Mouse (Mus musculus) spleen, postnatal 14 days (tissue): ENCODE measurements around the gene Ccp110.

ENCODE experiments used
- DNase-seq, 2 experiments: peaks; one replicate each; pipeline ENCODE4 v3.0.0; 2021 to 2022; ENCODE audit warnings: low spot score in 2 of 2

The Ccp110 gene

DNA sequence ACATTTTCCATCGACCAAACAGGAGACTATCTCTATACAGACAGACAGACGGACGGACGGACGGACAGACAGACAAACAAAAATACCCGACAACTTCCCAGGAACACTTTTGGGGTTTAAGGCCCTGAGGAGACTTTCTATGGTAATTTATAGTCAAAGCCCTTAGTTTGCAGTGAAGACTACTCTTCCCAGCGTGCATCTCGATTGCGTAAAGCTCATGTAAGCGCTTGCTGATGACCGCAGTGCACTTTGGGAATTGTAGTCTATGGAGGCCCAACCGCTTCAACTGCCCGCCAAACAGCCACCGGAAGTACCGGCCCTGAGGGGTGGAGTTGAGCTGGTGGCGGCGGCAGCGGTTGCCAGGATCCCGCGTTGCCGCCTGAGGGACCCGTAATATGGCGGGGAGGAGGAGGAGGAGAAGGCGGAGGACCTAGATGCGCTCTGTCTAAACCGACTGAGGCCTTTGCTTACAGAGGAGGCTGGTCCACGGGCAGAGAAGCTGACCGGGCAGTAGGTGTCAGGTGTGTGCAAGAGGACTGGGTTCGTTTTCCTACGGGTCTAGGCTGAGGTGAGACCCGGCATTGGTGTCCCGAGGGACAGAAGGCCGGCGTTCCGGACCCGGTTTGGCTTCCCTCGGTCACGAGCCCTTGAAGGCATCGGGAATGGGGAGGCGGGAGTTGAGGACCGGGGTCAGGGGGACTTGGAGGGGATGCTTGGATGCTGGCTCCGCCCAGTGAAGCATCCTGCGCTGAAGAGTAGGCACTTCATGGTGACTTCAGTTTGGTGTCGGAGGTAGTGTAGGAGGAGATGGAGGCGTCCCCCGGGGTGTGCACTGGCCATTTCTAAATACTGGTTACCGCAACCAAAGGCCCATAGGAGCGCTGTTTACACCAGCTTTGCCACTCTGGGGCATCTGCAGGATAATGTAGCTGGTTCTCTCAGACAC lies at the start of gene Ccp110:
Gene Ccp110, plus strand, starts transcription at position 325 of the 946 bp plus-strand sequence.
- peak; percentile 81 to 87 for DNase-seq

GRCm38 (mm10) chr7:118667773-118668172 lies 44.6 kb upstream of the Ccp110 start:
- DNase-seq, result no peak

DNA sequence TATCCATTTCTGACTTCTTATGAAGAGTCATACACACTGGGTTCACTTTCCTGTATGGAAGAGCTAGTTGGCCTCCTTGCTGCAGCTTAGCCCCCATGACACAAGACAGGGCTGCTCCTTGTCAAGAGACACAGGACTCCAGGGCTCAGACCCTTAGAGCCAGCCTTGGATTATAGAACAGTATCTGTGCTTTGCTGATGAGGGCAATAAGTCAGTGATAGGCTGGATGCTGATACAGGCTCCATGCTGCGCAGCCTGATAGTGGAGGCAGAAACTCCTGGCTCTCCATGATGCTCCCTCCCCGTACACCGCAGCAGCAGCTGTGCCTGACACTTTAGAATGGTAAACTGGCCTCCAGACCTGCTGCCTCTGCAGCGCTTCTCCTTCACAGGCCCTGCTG lies 42.2 kb upstream of the Ccp110 start:
- no peak for DNase-seq

- DNase-seq, result no peak
Measured at GRCm38 (mm10) chr7:118676826-118677225, 35.5 kb upstream of the Ccp110 start.

DNA sequence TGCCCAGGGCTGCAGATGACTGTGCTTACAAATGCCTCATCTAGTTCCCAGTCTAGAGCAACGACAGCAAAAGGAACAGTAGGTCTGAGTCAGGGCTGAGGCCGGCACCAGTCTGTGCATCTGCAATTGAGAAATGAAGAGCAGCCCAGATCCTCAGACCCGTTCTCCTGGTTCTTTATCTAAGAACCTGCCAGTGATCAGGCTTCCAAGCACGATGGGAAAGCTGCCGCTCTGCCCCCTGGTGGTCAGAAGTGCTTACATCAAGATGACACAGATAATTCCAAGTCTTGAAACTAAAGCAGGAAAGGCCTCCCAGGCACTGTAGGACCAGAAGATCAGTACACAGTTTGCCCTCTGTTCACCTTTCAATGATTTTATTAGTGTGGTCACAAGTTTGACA lies 24.2 kb upstream of the Ccp110 start:
- DNase-seq, result peak; percentile 22 to 46

DNA sequence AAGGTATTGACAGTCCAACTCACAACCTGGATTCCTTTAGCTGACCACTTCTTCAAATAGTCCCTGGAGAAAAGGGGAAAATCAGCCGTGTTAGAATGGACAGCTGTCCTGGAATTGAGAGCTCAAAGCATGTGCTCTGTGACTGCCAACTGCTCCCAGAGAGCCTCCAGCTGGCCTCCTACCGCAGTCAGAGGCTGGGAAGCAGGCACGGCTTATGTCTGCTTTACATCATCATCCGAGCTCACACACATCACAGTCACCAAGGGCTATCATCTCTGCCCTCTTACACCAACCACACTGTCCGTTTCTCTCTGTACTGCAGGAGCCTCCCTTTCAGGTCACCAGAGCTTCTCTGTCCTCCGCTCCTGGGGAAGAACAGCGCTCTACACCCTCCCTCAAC lies 23.3 kb upstream of the Ccp110 start:
- no peak for DNase-seq

DNA sequence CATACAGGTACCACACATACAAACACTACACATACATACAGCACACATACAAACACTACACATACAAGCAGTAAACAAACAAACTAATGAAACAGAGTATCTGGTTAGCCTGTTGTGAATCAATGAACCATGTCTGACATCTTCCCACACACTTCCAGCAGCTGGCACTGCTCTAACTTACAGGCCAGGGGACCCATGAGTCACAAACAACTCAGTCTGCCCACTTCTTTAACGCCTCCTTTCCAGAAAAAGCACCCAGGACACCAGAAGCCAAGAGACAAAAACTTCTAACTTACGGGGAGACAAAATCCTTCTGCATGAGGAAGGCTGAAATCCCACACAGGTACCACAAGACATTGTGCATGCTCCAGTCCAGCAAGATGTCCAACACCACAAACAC lies 21.1 kb upstream of the Ccp110 start:
- DNase-seq, result no peak

- no peak for DNase-seq
Measured at GRCm38 (mm10) chr7:118696146-118696545, 16.2 kb upstream of the Ccp110 start.

- no peak for DNase-seq
Measured at GRCm38 (mm10) chr7:118697168-118697567, 15.2 kb upstream of the Ccp110 start.

DNA sequence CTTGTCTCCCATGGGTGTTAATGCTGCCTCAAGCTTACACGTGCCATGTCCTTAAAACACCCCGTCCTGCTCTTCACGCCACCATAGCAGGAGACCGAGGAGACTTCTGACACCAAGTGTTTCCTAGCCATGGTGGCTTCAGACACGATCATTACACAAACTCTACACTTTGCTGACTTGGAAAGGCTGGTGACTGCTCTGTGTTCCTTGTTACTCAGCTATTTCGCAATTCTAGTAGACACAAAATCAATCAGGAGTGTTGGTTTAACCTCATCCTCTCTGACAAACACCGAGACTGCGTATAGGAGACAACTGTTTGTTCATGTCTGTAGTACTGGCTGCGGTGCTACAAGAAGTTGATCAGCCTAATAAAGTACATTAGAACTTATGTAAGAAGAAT lies 13.5 kb upstream of the Ccp110 start:
- no peak for DNase-seq

GRCm38 (mm10) chr7:118703144-118703561 lies 9.2 kb upstream of the Ccp110 start:
- no peak for DNase-seq

- DNase-seq, result no peak
Measured at GRCm38 (mm10) chr7:118704001-118704850, 8.1 kb upstream of the Ccp110 start.

GRCm38 (mm10) chr7:118705101-118705961 lies 7.0 kb upstream of the Ccp110 start, which contains the start of gene Gde1:
Gene Gde1 (minus strand): TSS chr7:118705778.
- DNase-seq, result peak; percentile 74 to 85

DNA sequence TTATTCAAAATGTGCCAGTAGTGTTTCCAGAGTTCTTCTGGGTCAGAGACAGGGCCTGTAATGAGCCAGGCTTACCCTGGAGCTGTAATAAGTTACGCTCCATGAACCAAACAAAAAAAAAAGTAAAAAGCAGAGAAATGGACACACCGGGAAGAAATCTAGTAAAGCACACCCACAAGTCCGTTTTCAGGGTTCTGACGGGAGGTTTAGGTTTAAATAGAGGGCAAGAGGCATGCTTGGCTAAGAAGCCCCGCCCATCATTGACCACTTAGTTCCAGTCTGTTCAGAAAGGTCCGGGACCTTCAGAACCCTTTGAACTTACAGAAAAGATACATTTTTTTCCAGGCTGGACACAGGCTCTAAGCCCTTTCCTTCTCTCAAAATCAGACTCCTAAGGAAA lies 6.3 kb upstream of the Ccp110 start:
- no peak for DNase-seq

- DNase-seq, result no peak
Measured at GRCm38 (mm10) chr7:118706488-118706887, 5.9 kb upstream of the Ccp110 start.

- DNase-seq, result no peak
Measured at GRCm38 (mm10) chr7:118707216-118707615, 5.1 kb upstream of the Ccp110 start.

DNA sequence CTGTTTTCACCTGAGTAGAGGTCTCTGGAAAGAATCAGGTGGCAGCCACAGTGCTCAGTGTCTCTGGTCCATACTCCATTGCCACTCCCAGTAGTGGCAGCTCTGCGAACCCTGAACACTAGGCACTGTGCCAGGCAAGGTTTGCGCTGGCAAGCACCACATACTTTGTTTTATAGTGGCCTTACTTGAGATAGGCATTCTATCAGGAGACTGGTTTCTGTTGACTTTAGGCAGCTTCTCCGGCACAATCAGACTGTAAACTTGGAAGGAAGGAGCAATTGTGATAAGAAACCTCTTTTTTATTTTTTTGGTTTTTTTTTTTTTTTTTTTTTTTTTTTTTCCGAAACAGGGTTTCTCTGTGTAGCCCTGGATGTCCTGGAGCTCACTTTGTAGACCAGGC lies 4.3 kb upstream of the Ccp110 start:
- DNase-seq, result no peak

DNA sequence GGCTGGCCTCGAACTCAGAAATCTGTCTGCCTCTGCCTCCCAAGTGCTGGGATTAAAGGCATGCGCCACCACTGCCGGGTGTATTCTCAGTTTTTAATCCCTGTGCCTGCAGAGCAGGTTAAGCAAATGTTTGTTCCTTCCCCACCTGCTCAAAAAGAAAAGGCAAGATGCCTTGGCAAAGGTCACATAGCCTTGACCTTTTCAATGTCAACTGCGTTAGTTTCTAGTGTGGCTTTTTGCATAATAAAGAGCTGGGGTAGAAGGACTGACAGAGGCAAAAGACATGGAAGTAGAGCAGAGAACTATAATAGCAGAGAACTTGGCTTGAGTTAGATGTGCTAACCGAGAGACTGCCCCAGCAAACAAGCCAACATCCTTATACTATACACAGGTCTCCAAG lies 1.6 kb upstream of the Ccp110 start:
- no peak for DNase-seq

DNA sequence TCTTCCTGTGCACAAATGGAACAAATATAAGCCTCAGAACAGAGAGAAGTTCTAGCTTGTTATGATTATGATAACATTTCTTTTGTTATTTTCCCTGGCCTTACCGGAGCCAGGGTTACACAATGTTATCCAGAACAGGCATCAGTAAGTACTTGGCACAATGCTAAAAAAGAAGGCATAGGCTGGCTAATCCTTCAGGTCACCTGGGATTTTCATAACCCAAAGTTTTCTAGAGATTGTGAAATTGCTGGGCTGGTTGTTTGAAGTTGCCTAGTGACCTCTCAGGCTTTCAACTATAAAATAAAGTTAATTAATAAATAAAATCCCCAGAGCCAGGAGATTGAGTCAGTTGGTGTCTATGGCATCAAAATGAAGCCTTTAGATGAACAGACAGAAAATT lies 2.5 kb downstream of the Ccp110 start:
- no peak for DNase-seq

- DNase-seq, result no peak
Measured at GRCm38 (mm10) chr7:118718066-118718465, 5.7 kb downstream of the Ccp110 start.

GRCm38 (mm10) chr7:118723927-118724326 lies 11.6 kb downstream of the Ccp110 start:
- no peak for DNase-seq

DNA sequence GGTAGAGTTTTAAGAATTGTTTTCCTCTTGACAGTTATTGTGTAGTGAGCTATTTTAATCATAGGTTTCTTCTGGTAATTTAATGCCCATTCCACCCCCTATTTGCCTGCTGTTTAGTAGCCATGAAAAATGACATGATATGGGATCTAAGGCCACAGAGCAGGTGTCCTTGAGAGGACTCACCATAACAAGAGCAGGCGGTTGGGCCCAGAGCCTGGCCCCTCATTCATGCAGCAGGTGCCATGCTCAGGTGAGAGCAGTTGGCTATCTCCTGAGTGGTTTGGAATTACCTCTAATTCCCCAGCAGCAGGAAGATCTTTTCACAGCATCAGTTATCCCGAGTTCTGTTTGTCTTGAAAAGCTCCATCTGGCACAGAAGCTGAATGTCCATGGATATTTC lies 13.1 kb downstream of the Ccp110 start:
- no peak for DNase-seq
